Mouse (Mus musculus) layer of hippocampus, adult 18-20 months (tissue): ENCODE data around the gene Actg1. TPM values are rescaled to one million over a fixed set of nuclear protein-coding genes. Genes with fewer than 3 reads are reported as not detected.
A peak's percentile ranks its signal among the peaks of the same experiment; 100 is the strongest.
"Not testable (repeated sequence)": the region's sequence is repeated elsewhere in the genome, so short reads cannot be mapped to it uniquely, and the experiment has no call there.

Experiments
- DNase-seq, 2 experiments: peaks; one replicate each; pipeline ENCODE4 v3.0.0; 2022; ENCODE audit warnings: low spot score in 2 of 2
- total RNA-seq, 2 experiments: library from RNA; stranded (reverse); gene quantifications; 2 replicates each; pipeline ENCODE4 v1.2.3; 2021

Actg1 gene
- total RNA-seq, 2 experiments from 2014 or later, result 1,279 to 1,291 TPM

DNA sequence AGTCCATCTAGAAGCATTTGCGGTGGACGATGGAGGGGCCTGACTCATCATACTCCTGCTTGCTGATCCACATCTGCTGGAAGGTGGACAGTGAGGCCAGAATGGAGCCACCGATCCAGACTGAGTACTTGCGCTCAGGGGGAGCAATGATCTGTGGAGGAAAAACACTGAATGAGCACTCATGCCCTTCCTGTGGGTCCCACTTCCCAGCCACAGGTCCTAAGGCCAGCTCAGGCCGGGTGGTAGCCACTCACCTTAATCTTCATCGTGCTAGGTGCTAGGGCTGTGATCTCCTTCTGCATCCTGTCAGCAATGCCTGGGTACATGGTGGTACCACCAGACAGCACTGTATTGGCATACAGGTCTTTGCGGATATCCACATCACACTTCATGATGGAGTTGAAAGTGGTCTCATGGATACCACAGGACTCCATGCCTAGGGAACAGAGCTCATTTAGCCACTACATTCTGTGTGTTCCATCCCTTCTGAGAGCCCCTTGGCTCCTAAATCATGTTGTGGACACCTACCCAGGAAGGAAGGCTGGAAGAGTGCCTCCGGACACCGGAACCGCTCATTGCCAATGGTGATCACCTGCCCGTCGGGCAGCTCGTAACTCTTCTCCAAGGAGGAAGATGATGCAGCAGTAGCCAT is 1.8 kb downstream of the Actg1 start:
- DNase-seq, result not testable (repeated sequence)

GRCm38 (mm10) chr11:120345067-120345681 is 3.2 kb downstream of the Actg1 start:
- DNase-seq, result no peak

- no peak for DNase-seq
Measured at GRCm38 (mm10) chr11:120344310-120344920, 3.9 kb downstream of the Actg1 start.

DNA sequence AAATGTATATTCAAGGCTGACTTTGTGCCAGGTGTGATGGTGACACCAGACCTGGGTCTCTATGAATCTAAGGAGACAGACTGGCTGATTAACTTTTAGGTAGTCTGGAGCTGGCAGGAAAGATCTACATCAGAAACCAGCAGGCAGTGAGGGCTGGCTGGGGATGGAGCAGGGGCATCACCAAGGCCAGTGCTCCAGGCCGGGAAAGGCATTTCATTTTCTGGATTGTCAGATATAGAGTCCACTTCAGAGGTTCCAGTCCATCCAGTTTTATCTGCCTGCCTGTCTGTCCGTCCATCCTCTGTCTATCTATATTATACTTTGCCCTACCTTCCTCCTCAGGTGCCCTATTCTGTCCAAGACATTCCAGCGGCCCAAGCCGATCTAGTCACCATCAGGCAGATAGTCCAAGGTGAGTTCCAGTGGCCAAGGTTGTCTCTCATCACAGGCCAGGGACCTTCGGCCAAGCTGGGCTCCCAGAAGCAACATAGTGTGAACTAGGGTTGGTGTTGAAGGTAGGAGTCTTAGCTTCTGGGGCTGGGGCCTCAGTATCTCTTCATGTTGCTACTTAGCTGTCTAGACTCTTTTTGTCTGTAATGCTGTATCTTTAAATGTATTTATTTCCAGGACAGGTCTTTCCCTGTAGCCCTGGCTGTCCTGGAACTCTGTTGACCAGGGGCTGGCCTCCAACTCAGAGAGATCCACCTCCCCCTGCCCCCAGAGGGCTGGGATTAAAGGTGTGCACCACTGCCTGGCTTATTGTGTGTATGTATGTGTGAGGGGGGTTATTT is 4.6 kb downstream of the Actg1 start:
- DNase-seq, result no peak

GRCm38 (mm10) chr11:120342656-120343160 is 5.6 kb downstream of the Actg1 start:
- no peak for DNase-seq

DNA sequence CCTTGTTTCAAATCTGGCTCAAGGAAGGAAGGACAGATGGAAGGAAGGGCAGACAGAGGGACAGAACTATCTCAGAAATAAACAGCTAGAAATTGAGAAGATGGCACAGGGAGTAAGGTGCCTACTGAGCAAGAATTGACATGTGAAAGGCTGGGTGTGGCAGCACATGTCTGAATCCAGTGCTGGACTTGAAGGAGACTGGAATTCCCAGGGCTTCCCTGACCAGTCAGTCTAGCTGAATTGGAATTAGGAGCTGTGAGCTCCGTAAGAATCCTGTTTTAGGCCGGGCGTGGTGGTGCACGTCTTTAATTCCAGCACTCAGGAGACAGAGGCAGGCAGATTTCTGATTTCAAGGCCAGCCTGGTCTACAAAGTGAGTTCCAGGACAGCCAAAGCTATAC is 6.7 kb downstream of the Actg1 start:
- DNase-seq, result no peak

- DNase-seq, result no peak
Measured at GRCm38 (mm10) chr11:120339978-120340513, 8.3 kb downstream of the Actg1 start.

DNA sequence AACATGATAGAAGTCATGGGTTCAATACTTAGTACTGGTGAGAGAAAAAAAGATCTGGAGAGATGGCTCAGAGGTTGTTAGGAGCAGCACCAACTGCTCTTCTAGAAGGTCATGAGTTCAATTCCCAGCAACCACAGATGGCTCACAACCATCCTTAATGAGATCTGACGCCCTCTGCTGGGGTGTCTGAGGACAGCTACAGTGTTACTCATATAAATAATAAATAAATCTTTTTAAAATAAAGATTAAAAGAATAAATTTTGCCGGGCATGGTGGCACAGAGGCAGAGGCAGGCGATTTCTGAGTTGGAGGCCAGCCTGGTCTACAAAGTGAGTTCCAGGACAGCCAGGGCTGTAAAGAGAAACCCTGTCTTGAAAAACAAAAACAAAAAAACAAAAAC is 9.6 kb downstream of the Actg1 start:
- no peak for DNase-seq

GRCm38 (mm10) chr11:120337447-120337846 is 10.9 kb downstream of the Actg1 start:
- no peak for DNase-seq

DNA sequence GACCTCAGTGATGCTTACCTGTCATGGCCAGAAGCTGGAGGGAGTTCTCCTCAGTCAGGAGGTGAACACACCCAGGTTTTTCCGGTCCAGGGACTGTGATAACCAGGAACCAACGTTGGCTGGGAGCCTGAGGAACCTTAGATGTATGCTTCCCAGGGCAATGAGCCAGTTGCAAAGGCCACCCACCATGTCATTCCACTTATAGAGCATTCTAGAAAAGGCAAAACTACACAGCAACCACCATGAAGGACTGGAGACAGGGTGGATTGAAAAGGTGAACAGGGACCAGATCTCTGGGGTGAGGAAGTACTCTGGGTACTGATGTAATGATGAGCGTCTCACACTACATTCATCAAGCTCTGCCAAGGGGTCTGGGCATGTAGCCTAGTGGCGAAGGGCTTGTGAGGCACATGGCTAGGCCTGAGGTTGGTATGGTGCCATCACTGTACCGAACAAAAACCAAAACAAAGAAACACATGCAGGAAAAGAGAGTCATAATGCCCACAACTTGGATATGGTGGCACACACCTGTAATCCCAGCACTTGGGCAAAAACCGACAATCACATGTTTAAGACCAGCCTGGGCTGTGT is 12.8 kb downstream of the Actg1 start:
- DNase-seq, result no peak

DNA sequence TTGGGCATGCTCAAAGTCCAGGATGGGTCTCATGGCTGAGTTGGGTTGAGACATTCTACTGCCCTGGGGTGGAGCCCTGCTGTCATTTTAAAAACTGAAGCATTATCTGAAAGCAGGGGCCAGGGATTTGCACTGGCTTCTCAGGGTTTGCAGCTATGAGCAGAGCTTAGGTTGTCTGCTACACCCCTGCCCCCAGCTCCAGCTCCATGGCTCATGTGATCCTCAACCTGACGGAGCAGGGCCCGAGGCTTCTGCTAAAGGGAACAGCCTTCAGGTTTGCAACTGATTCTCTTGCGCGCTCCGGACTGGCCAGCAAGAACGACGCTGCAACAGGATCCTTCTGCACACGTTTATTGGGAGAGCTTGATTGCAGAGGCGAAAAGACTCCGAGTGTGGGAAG is 28.2 kb downstream of the Actg1 start:
- DNase-seq, result no peak

DNA sequence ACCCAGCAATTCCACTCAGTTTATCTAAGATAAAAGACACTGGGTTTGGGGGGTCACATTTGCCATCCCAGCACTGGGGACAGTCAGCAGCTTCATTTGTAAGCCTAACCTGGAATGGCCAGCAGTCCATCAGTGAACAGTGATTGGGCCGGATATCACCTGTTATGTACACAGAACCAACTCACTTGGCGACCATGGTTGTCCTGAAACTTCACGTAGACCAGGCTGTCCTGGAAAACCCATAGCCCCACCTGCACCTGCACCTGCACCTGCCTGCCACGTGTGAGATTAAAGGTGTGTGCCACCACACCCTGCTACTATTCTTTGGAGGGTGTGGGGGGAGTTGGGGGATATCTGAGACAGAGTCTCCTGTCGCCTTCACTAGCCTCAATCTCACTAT is 29.0 kb downstream of the Actg1 start:
- no peak for DNase-seq

GRCm38 (mm10) chr11:120317456-120317855 is 30.9 kb downstream of the Actg1 start:
- DNase-seq, result no peak

DNA sequence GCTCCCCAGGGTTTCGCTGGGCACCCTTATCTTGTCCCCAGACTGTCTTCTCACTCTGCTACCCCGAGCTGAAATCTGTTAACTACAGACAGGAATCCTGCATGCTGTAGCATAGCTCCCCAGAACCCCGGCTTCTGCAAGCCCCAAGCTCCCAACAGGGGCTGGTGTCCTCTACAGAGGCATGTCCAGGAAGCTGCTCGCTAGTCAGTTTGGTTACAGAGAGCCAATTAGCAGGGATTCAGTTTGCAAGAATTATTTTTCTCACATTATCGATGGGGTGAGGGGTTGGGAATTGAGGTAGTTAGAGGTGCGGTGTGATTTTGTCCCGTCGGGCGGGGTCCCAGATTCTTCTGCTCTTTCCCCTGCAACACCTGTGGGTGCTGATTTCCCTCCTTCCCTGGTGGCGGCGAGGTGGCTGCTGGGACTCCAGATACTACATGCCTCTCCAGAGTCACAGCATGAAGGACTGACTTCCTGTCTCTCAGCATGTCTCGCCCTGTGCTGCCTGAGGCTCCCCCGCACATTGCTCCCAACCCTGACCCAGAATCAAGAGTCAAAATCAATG is 31.6 kb downstream of the Actg1 start:
- no peak for DNase-seq

DNA sequence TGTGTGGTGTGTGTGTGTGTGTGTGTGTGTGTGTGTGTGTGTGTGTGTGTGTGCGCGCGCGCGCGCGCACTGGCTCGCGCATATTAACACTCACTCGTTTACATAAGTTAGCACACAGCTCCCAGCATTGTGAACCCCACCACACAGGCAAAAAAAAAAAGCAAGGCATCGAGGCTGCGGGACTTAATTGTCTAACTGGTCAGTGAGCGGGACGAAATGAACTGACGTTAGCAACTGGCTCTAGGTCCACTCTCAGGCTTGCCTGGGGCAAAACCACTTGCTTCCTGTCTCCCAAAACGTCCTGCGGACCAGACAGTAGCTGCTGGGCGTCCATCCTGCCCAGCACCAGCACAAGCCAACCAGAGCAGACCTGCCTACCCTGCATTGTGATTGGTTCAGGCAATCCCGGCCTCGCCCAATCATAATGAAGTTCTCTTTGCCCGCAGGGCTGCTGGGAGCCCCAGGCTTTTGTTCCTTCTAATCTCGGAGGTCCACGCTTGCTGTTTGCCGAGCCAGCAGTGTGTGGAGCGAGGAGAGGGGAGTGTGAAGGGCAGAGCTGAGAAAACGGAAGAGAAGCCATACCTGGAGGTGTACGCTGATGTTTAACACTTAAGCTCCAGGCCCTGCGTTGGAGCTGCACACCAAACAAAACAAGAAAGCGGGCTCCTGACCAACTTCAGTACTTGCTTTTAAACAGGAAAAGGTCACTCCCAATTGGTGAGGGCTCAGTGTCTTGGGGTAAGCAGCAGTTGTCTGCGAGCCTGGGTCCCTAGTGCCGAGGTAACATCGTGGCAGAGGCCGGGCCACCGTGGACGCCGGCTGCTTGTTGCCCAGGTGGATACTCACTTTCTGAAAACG is 32.3 kb downstream of the Actg1 start:
- peak; percentile 94 to 96 for DNase-seq

GRCm38 (mm10) chr11:120315416-120315761 is 33.0 kb downstream of the Actg1 start:
- DNase-seq, result no peak

GRCm38 (mm10) chr11:120314721-120315415 is 33.5 kb downstream of the Actg1 start:
- no peak for DNase-seq

- no peak for DNase-seq
Measured at GRCm38 (mm10) chr11:120313906-120314685, 34.2 kb downstream of the Actg1 start.
